Mouse (Mus musculus) heart, adult 2 months (tissue): ENCODE results near the gene Bloc1s2. TPM values are rescaled to one million over a fixed set of nuclear protein-coding genes. Genes with fewer than 3 reads are reported as not detected.

Experiments used
- DNase-seq, 2 experiments: peaks; one replicate each; pipeline ENCODE4 v3.0.0; 2021
- H3K27ac ChIP-seq: fragments of 200-600 bp; 2 replicates; pipeline ENCODE4 v1.8.1; 2022
- H3K27me3 ChIP-seq: fragments of 200-500 bp; 2 replicates; pipeline ENCODE4 v1.6.1; 2012; ENCODE audit warnings: mild to moderate bottlenecking, low read length, inconsistent platforms, mixed read lengths; ENCODE audit not compliant: control insufficient read depth, insufficient read depth
- H3K36me3 ChIP-seq: fragments of 200-500 bp; 2 replicates; pipeline ENCODE4 v1.6.1; 2012; ENCODE audit warnings: low read length, inconsistent platforms; ENCODE audit not compliant: control insufficient read depth, insufficient read depth
- H3K4me1 ChIP-seq: fragments of 200-500 bp; 2 replicates; pipeline ENCODE4 v1.6.1; 2011; ENCODE audit warnings: low read length; ENCODE audit not compliant: control insufficient read depth, insufficient read depth
- H3K4me3 ChIP-seq: fragments of 200-600 bp; 2 replicates; pipeline ENCODE4 v1.8.1; 2022
- H3K79me2 ChIP-seq: fragments of 200-500 bp; replicated peaks from 2 replicates; pipeline ENCODE4 v1.6.1; 2012; ENCODE audit warnings: mild to moderate bottlenecking, inconsistent platforms, low read length, moderate library complexity, mixed read lengths; ENCODE audit not compliant: control insufficient read depth, insufficient read depth
- H3K9ac ChIP-seq: fragments of 200-500 bp; 2 replicates; pipeline ENCODE4 v1.6.1; 2012; ENCODE audit warnings: low read depth, mild to moderate bottlenecking, control low read depth, inconsistent platforms, low read length, mixed read lengths
- CTCF ChIP-seq: fragments of 200-600 bp; IDR thresholded peaks from 2 replicates; pipeline ENCODE4 v1.8.1; 2022; ENCODE audit warnings: antibody characterized with exemption, mild to moderate bottlenecking, moderate library complexity
- EP300 ChIP-seq: fragments of 200-500 bp; IDR thresholded peaks from 2 replicates; pipeline ENCODE4 v1.6.1; 2011; ENCODE audit warnings: low read depth, low read length, control low read depth; ENCODE audit not compliant: insufficient read depth
- POLR2A ChIP-seq: fragments of 200-500 bp; IDR thresholded peaks from 2 replicates; pipeline ENCODE4 v1.6.1; 2011; ENCODE audit warnings: mild to moderate bottlenecking, low read depth, low read length, control low read depth; ENCODE audit not compliant: insufficient read depth
- WGBS: fragments of 180-500 bp; shearing (Covaris S2); methylation state at CpG from one replicate; pipeline ENCODE4 v1.1.7; 2018; 5-methylcytosine and 5-hydroxymethylcytosine counted together
- intact Hi-C: fragments of 180-260 bp; cut with DNase I; formaldehyde crosslinking; loops from one replicate; pipeline ENCODE4 v1.15.1; 2025
- polyA plus RNA-seq: library from polyadenylated mRNA; depleted of rRNA; stranded (reverse); fragments of >200 nt; gene quantifications from 2 replicates; pipeline ENCODE4 v1.2.3, GENCODE M21; 2012
- total RNA-seq, 2 experiments: library from RNA; stranded (reverse); gene quantifications; 2 replicates each; pipeline ENCODE4 v1.2.3; 2021

Bloc1s2 gene
- total and polyA plus RNA-seq, 3 experiments, result 14.7 to 16.6 (median 15.1) TPM

DNA sequence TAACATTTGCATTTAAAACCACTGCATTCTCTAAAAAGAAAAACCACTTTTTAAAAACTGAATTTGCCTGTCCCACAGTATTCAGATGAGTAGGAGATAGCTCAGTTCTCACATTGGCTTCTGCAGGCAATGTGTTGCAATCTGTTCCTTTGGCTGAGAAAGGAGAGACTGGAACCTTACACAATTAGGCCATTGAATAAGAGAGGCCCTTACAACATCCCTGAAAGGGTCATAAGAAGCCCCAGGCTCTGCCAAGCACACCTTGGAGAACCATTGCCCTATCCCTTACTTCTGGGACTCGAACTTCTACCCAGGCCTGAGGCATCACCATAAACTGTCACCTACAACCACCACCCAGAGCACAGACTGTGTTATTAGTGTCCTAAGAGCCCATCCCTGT is 34.3 kb upstream of the Bloc1s2 start:
- Histone ChIP-seq H3K4me1 (no peaks in the 10 kb centered on the region), H3K9ac (no peak overlapping the region), H3K27me3 (no peaks in the 10 kb centered on the region), H3K36me3 (no peaks in the 10 kb centered on the region), H3K4me3 (no peak overlapping the region), H3K79me2 (no peaks in the 10 kb centered on the region), H3K27ac (no peak overlapping the region)
- no peak for DNase-seq
- intact Hi-C loops, result no loop called here
- TF ChIP-seq POLR2A (no peak), CTCF (no peak), EP300 (no peak)
- WGBS, result 54% methylated on average over 1 of the region's 1 CpGs

DNA sequence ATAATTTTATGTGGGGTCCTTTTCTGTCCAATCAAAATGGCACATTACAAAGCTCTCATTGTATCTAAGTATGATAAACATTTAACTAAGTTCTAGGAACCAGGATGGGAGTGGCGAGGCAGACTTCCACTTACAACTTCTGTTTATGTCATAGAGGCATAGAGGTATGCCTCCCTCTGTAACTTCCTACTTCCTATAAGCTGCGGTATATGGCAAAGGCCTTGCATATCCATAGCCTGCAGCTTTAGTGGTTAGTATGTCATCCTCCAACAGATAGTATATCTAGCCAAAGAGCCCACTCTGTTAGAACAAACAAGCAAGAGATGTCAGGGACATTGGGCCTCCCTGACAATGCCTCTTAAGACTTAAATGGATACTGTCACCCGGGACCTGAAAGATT is 30.5 kb upstream of the Bloc1s2 start:
- Histone ChIP-seq H3K27ac (no peak overlapping the region), H3K27me3 (no peaks in the 10 kb centered on the region), H3K9ac (no peak overlapping the region), H3K4me3 (no peak overlapping the region), H3K36me3 (no peaks in the 10 kb centered on the region), H3K4me1 (no peaks in the 10 kb centered on the region), H3K79me2 (no peaks in the 10 kb centered on the region)
- WGBS, result 80% methylated on average over 3 of the region's 3 CpGs
- DNase-seq, result no peak
- TF ChIP-seq EP300 (no peak), POLR2A (no peak), CTCF (no peak)
- intact Hi-C loops, result no loop called here

DNA sequence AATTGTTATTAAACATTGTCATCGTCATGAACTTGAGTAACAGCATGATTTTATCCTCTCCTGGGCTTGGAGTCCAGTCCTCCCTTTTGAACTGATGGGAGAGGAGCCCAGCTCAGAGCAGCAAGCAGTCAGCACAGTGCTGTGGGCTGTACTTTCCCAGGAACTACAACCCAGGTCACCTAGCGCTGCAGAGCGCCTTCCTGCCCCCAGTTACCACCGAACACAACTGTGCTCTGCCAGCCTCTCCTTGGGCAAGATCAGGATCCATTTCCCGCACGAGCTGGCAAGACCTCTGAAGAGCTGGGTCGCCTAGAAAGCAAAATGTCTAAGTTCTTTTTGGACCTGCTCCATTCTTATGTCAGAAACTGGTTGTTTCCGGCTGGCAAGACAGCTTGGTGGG is 28.6 kb upstream of the Bloc1s2 start:
- Histone ChIP-seq H3K4me1 (no peaks in the 10 kb centered on the region), H3K36me3 (no peaks in the 10 kb centered on the region), H3K79me2 (no peaks in the 10 kb centered on the region), H3K4me3 (no peak overlapping the region), H3K27me3 (no peaks in the 10 kb centered on the region), H3K9ac (no peak overlapping the region), H3K27ac (no peak overlapping the region)
- no peak for DNase-seq
- 47% methylated on average over 8 of the region's 8 CpGs for WGBS
- no peak for TF ChIP-seq CTCF
- TF ChIP-seq EP300, result no peak
- TF ChIP-seq POLR2A, result no peak
- intact Hi-C loops, result no loop called here

DNA sequence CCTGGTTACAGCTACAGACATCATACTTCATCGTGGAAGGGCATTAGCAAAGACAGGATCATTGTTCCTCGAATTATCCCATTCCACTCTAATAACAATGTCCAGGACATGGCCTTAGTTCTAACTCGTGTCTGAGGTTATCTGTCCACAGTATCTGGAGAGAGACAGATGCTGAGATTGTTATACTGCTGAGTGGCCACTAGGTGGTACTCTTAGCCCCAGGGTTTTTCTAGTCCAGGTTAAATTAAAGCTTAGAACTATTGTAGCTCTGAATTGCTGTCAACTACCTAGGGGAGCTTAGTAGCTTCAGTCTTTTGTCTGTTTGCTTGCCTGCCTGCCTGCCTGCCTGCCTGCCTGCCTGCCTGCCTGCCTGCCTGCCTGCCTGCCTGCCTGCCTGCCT is 15.3 kb upstream of the Bloc1s2 start:
- 8% methylated on average over 3 of the region's 3 CpGs for WGBS
- no peak overlapping the region for H3K4me3 ChIP-seq
- no peaks in the 10 kb centered on the region for H3K4me1 ChIP-seq
- no peak for DNase-seq
- no peak overlapping the region for H3K27ac ChIP-seq
- no peaks in the 10 kb centered on the region for H3K79me2 ChIP-seq
- intact Hi-C loops, result loop anchor here (5.0 kb wide), 1 partner anchor 136 kb away; no protein-coding TSS in a partner anchor
- H3K36me3 ChIP-seq, result no peaks in the 10 kb centered on the region
- no peak overlapping the region for H3K9ac ChIP-seq
- H3K27me3 ChIP-seq, result no peaks in the 10 kb centered on the region
- no peak for TF ChIP-seq EP300
- peak; percentile 79 for TF ChIP-seq CTCF
- no peak for TF ChIP-seq POLR2A

DNA sequence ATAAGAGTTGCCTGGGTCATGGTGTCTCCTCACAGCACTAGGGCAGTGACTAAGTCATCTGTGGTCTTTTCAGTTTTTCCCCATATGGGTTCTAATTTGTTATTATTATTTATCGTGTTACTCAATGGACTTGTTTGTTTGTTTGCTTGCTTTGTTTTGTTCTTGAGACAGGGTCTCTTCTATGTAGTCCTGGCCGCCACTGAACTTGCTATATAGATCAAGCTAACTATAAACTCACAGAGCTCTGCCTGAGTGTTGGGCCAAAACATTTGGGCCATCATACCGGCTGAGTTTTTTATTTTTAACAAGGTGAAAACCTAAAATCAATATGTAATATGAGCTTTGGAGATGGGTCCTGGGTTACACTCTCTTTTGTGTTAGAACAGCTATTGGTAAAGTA is 13.1 kb upstream of the Bloc1s2 start:
- Histone ChIP-seq H3K4me3 (no peak overlapping the region), H3K36me3 (no peaks in the 10 kb centered on the region), H3K27me3 (peaks cover 2% of the 10 kb centered on the region; the same call in 1 of the 2 replicates), H3K27ac (no peak overlapping the region), H3K9ac (no peak overlapping the region), H3K79me2 (no peaks in the 10 kb centered on the region), H3K4me1 (no peaks in the 10 kb centered on the region)
- intact Hi-C loops, result no loop called here
- TF ChIP-seq EP300 (no peak), POLR2A (no peak), CTCF (no peak)
- 78% methylated on average over 3 of the region's 3 CpGs for WGBS
- DNase-seq, result no peak

DNA sequence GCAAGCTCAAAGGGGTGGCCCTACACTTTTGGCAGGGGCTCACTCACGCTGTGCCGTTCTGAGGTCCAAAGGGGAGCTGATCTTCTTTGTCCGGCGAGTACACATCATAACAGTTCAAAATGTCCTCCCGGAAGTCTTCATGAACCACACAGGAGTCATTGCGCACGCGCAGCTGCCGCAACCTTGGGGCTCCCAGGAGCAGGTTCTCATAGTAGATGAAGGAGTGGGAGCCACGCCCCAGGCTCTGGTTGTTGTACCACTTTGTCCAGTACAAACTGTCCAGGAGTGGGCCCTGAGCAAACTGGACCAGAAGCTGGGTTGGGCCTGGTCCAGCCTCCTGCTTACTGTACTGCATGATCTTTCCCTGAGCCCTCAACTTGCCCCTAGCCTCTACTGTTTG is 10.8 kb upstream of the Bloc1s2 start:
- Histone ChIP-seq H3K4me3 (no peak overlapping the region), H3K36me3 (no peaks in the 10 kb centered on the region), H3K79me2 (no peaks in the 10 kb centered on the region), H3K27ac (no peak overlapping the region), H3K9ac (no peak overlapping the region), H3K4me1 (no peaks in the 10 kb centered on the region), H3K27me3 (peaks cover 2% of the 10 kb centered on the region; the same call in 1 of the 2 replicates)
- no peak for DNase-seq
- 85% methylated on average over 10 of the region's 10 CpGs for WGBS
- intact Hi-C loops, result no loop called here
- TF ChIP-seq POLR2A (no peak), CTCF (no peak), EP300 (no peak)

DNA sequence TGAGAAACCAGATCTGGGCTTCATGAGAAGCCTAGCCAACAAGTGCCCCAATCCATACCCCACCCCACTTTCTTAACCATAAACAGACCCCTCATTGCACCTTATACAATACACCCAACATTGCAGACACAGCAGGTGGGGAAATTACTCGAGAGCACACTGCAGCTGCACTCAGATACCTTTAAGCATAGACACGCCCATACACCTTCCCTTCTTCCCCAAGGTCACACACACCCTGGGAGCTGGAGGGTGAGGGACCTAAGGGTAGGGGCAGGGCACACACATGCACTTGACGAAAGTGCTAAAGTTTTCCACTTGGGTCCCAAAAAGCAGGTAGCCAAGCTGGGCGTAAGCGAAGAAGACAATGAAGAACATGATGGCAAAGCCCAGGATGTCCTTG is 7.5 kb upstream of the Bloc1s2 start:
- no peak overlapping the region for H3K9ac ChIP-seq
- no peaks in the 10 kb centered on the region for H3K79me2 ChIP-seq
- H3K4me3 ChIP-seq, result no peak overlapping the region
- H3K27me3 ChIP-seq, result peaks cover 2% of the 10 kb centered on the region; the same call in 1 of the 2 replicates
- no peaks in the 10 kb centered on the region for H3K36me3 ChIP-seq
- WGBS, result 72% methylated on average over 5 of the region's 5 CpGs
- no peak overlapping the region for H3K27ac ChIP-seq
- TF ChIP-seq EP300, result no peak
- intact Hi-C loops, result no loop called here
- no peak for DNase-seq
- H3K4me1 ChIP-seq, result no peaks in the 10 kb centered on the region
